Mouse (Mus musculus) gastrocnemius, adult 2 months (tissue): Measurements from ENCODE around the gene Rnf220. TPM values are rescaled to one million over a fixed set of nuclear protein-coding genes. Genes with fewer than 3 reads are reported as not detected.

Source experiments
- DNase-seq: peaks from one replicate; pipeline ENCODE4 v3.0.0; 2022
- H3K27ac ChIP-seq: fragments of 200-600 bp; 2 replicates; pipeline ENCODE4 v1.8.1; 2022; ENCODE audit warnings: mild to moderate bottlenecking
- H3K4me3 ChIP-seq: fragments of 200-600 bp; 2 replicates; pipeline ENCODE4 v1.8.1; 2022; ENCODE audit warnings: mild to moderate bottlenecking, moderate library complexity
- CTCF ChIP-seq: fragments of 200-600 bp; IDR thresholded peaks from 2 replicates; pipeline ENCODE4 v1.8.1; 2022; ENCODE audit warnings: antibody characterized with exemption, mild to moderate bottlenecking, moderate library complexity
- intact Hi-C: fragments of 180-260 bp; cut with DNase I; formaldehyde crosslinking; loops from one replicate; pipeline ENCODE4 v1.15.1; 2025
- total RNA-seq, 2 experiments: library from RNA; stranded (reverse); gene quantifications; 2 replicates each; pipeline ENCODE4 v1.2.3; 2021

The Rnf220 gene
- total RNA-seq, 2 experiments from 2014 or later: 50.2 to 51.4 TPM

DNA sequence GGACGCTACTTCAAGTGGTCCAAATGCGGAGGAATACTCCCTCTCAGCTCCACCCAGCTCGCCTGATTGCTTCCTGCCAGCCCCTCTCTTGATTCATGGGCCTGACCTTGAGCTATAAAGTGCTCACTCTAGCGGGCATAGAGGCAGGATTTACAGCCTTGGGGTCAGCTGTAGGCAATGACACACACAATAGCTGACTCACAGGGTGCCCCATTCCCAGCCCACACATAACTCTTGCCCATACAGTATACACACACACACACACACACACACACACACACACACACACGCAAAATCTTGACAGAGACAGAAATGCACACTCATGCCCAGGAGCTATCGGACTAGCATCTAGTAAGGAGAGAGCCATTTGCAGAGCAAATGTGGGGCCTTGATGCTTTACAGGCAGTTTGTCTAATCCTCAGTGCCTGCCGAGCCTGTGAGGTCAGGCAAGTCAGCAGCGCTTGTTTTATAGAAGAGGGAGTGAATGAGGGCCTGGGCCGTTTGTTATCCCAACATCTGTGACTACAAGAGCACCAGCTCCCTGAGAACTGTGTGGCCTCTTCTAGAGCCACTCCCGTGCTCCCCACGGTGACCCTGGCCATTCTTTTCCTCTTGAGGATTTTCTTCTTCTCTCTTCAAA is 165.9 kb downstream of the Rnf220 start:
- no peak overlapping the region for H3K4me3 ChIP-seq
- intact Hi-C loops: no loop called here
- no peak overlapping the region for H3K27ac ChIP-seq
- DNase-seq: no peak
- no peak for TF ChIP-seq CTCF

DNA sequence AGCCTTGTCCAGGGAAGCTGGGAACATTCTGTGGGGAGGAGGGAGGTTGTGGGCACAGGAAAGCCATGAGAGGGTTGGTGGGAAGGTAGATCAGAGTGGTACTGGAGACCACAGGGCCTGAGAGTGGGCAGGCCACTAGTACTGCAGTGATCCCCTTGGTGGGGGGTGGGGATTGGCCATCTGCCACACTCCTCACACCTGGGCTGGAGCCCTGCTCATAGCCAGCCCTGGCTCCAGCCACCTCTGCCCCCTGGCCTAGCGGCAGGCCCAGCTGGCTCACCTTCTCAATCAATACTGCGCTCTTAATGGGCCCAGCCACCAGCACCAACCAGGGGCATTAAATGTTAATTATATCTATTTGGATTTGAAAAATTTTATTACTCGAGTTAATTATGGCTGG is 166.7 kb downstream of the Rnf220 start:
- Histone ChIP-seq H3K4me3 (no peak overlapping the region), H3K27ac (no peak overlapping the region)
- no peak for DNase-seq
- intact Hi-C loops: no loop called here
- TF ChIP-seq CTCF: no peak

DNA sequence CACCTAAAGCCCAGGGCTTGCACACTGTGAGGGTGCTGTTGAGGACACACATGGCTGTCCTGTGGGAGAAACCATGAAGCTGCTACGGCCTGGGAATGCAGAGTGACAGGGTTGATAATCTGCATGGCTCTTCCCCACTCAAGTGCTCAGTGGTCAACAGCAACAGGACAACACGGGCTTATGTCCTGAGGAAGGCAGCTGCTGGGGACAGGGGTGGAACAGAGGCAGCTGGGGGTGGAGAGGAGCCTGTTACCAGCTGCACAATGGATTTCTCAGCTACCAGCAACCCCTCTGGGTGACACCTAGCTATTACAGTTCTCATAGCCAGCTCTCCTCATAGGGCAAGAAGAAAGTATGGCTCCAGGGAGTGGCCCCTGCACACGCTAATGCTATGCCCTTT is 169.9 kb downstream of the Rnf220 start:
- Histone ChIP-seq H3K4me3 (no peak overlapping the region), H3K27ac (no peak overlapping the region)
- intact Hi-C loops: loop anchor here (10.0 kb wide), 2 partner anchors 168 to 348 kb away; partner anchors contain the start of gene Rnf220
- TF ChIP-seq CTCF: no peak
- DNase-seq: no peak

DNA sequence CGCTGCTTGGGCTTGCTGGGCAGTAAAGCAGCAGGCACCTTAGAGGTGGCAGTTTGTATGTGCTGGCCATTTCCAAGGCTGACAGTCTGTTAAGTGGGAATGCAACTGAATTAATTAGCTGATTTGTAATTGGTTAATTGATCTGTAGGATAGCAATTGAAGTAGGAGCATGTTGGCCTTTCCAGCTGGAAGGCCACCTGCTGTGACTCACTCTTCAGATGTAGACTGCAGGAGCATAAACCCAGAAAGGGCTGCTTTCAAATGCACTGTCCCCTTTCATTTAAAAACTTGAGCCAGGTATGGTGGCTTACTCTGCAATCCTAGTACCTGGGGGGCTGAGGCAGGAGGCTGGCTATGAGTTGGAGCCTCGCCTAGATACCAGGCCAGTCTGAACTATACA is 171.8 kb downstream of the Rnf220 start:
- DNase-seq: no peak
- Histone ChIP-seq H3K27ac (no peak overlapping the region), H3K4me3 (no peak overlapping the region)
- intact Hi-C loops: loop anchor here (10.0 kb wide), 2 partner anchors 170 to 350 kb away; partner anchors contain the start of gene Rnf220
- no peak for TF ChIP-seq CTCF

DNA sequence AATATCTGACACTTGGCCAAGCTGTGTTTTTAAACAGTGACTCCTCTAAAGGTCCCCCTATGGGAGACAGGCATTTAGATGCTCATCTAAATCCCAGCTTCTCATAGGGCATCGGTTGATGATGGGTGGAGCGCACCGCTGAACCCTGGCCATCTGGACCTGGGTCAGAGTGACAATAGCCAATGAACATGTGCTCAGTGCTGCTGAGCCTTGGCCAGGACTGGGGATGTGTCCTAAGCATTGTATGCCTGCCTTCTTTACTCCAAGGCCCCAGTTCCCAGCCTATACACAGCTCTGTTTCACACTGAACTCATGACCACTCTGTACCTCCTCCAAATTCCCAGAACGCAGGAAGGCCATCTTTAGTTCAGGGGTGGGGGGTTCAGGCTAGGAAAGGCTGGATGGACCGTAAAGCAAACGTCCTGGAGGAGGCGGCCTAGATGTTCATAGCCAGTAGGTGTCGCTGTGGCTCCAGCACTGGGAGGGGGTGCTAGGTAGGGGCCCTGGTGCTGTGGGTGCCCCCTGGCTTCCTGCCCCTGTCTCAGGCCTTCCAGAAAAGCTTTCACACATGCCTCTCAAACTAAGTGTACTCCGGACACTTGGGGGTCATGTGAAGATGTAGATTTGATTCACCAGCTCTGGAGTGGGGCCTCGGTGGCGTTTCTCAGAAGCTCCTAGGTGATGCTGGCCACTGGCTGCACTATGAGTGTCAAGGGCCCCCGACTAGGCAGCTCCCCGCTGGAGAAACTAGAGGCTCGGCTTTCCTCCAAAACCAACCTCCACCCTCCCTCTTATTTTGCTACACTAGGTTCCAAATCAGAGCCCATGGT is 173.1 kb downstream of the Rnf220 start:
- Histone ChIP-seq H3K27ac (no peak overlapping the region), H3K4me3 (no peak overlapping the region)
- peak; percentile 71 for DNase-seq
- peak; percentile 93 for TF ChIP-seq CTCF
- intact Hi-C loops: loop anchor here (5.0 to 10.0 kb wide), 3 partner anchors 171 to 351 kb away; partner anchors contain the start of gene Rnf220

DNA sequence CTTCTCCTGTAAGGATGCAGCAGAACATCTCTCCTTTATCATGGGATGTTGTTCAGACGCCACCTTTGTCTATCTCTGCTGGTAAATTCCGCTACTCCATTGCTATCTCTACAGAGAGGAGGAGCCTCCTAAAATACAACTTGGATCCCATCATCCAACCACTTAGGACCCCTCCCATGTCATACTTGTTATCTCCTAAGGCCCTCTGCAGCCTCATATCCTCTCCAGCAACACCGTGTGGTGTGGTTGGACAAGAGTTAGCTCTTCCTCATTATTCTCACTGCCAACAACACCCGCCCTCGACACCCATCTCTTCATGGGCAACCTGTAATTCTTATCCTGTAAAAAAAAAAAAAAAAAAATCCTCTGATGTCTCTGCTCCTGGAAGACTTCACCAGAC is 175.8 kb downstream of the Rnf220 start:
- TF ChIP-seq CTCF: no peak

DNA sequence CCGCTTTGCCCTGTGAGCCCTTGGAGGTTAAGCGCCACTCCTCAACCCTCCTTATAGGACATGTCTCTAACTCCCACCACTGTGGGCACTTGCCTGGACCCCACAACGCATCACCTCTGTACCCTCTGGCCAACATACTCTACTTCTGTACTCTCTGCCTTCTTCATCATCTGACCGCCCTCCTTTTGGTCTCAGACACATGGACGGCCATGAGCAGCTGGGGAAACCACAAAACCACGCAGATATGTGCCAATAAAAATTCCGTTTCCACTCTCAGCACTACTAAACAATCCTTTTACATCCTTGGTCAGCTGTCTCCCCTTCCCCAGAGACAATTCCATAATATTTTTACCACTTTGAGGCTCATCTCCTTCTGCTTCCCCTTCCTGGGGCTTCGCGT is 178.3 kb downstream of the Rnf220 start:
- Histone ChIP-seq H3K27ac (no peak overlapping the region), H3K4me3 (no peak overlapping the region)
- TF ChIP-seq CTCF: no peak
- intact Hi-C loops: no loop called here
- DNase-seq: no peak

More for the DNA sequence above, 175.8 kb downstream of the Rnf220 start:
- DNase-seq: no peak
- H3K4me3 ChIP-seq: no peak overlapping the region
- intact Hi-C loops: loop anchor here (5.0 to 10.0 kb wide), 3 partner anchors 174 to 354 kb away; partner anchors contain the start of gene Rnf220
- no peak overlapping the region for H3K27ac ChIP-seq

DNA sequence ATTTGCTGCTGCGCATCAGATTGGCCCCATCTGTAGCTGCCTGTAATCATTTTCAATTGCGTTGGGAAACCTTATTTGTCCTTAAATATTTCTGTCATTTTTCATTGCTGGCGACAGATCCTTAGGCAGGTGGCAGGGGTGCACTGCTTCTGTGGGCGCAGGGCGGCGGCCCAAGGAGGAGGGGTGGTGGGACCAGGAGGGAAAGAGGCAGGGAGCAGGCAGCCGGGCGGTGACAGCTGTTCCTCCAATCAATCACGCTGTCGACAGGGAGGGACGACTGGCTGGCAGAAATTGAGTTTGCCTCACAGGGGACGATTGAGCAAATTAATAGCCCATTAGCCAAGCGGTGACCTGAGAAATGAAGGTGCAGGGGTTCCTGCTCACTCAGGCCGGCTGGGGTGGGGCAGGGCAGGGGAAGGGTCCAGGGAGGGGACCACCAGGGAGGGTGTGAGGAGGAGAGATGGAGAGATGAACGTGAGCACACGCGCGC is 179.1 kb downstream of the Rnf220 start:
- TF ChIP-seq CTCF: no peak
- intact Hi-C loops: no loop called here
- peak; percentile 75 for DNase-seq
- H3K27ac ChIP-seq: no peak overlapping the region
- H3K4me3 ChIP-seq: peak overlapping the region; percentile 1; the same call in 1 of the 2 replicates

DNA sequence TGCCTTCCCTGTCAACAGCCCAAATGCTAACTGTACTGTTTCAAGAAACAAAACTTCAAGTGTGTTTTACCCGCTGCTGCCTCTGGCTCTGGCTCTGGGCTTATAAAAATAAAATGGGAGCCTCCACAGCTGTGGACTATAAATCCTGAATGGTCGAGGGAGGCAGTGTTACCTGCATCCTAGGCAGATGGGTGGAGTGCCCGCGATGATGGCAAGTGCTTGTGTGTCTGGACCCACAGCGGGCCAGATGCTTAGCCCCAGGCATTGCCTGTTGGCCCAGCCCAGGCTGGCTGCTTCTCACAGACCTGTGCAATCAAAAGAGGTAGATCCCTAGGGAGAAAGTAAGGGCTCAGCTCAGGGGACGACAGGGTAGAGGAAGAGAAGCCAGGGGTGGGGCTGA is 180.1 kb downstream of the Rnf220 start:
- TF ChIP-seq CTCF: no peak
- Histone ChIP-seq H3K4me3 (no peak overlapping the region), H3K27ac (no peak overlapping the region)
- intact Hi-C loops: no loop called here
- DNase-seq: no peak

DNA sequence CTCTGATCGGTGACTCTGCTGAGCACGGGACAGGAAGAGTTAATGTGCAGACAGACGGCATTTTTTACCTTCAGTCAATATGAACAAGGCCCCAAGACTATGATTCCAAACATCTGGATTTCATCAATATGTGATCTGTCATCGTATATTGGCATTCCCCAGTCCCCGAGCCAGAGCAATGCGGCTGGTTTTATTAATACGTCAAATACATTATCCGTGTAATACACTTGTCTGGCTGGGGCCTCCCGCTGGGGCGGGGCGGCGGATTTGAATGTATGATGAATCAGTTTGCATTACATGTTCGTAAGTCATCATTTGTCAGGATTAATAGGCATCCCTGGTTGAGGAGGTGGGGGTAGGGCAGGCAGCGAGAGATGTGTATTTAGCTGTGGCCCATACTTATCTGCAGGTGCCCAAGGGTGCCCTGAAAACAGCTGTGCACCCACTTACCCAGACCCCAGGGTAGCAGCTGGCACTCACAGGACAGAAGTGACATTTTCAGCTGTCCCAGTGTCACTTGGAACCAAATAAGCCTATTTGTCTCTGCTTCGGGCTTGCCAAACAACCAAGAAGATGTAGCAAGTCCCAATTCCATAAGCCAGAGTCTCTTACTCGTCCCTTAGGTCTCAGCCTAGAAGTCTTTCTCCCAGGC is 181.9 kb downstream of the Rnf220 start:
- TF ChIP-seq CTCF: no peak
- Histone ChIP-seq H3K27ac (no peak overlapping the region), H3K4me3 (no peak overlapping the region)
- intact Hi-C loops: no loop called here
- no peak for DNase-seq

DNA sequence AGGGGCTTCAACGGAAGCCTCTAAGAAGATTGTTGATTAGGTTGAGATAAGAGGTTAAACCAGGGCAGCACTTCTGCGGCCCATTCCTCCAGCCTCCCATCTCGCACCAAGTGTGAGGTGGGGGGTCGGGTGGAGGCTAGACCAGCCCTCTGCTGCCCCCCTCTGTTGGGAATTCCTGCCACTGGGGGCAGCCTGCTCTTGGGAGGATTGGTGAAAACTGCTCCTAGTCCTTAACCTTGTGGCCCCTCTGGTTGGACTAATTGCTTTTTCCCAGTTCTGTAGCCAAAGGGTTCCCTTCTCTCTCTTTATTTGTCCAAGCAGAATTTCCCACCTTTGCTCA is 183.8 kb downstream of the Rnf220 start:
- intact Hi-C loops: loop anchor here (2.0 kb wide), 1 partner anchor 42 kb away; no protein-coding TSS in a partner anchor
- DNase-seq: no peak
- TF ChIP-seq CTCF: peak; percentile 62
- no peak overlapping the region for H3K27ac ChIP-seq
- no peak overlapping the region for H3K4me3 ChIP-seq

DNA sequence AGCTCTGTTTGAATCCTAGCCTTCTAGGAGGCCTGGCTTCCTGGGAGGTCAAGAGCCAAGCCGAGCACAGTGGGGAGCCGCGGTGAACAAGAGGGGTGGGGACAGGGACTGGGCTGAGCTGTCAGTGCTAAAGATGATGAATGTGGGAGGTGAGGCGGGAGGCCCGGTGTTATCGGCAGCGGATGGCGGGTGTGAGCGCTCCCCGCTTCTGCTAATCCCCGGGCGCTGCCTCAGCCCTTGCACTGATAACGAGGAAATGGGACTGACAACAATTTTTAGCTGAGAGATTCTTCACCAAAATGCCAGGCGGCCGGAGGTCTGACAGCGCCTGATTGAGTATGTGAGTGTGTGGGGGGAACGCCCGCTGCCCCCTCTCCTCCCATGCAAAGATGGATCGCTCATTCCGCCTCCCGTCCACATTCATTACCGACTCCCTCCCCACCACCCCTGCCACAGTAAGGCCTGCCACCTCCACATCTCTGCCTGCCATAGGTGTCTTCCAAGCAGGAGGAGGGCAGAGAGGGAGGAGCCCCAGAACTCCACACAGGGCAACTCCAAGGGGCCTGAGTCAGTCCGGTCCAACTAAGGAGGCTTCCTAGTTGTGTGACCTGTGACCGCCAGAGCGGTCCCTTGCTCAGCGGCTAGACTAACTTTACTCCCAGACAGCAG is 184.3 kb downstream of the Rnf220 start:
- DNase-seq: no peak
- no peak for TF ChIP-seq CTCF
- Histone ChIP-seq H3K4me3 (no peak overlapping the region), H3K27ac (no peak overlapping the region)
- intact Hi-C loops: loop anchor here (2.0 kb wide), 1 partner anchor 42 kb away; no protein-coding TSS in a partner anchor
